Mouse (Mus musculus) liver, adult 2 months (tissue): Measurements from ENCODE around the gene Ccdc194.

Experiments used
- CTCF ChIP-seq: fragments of 200-500 bp; IDR thresholded peaks from 2 replicates; pipeline ENCODE4 v1.5.1; 2011; ENCODE audit warnings: low read depth, low read length, control low read depth
- POLR2A ChIP-seq: fragments of 200-500 bp; IDR thresholded peaks from 2 replicates; pipeline ENCODE4 v1.6.1; 2011; ENCODE audit warnings: low read length, control low read depth; ENCODE audit not compliant: insufficient read depth; ENCODE audit errors: extremely low read depth

DNA sequence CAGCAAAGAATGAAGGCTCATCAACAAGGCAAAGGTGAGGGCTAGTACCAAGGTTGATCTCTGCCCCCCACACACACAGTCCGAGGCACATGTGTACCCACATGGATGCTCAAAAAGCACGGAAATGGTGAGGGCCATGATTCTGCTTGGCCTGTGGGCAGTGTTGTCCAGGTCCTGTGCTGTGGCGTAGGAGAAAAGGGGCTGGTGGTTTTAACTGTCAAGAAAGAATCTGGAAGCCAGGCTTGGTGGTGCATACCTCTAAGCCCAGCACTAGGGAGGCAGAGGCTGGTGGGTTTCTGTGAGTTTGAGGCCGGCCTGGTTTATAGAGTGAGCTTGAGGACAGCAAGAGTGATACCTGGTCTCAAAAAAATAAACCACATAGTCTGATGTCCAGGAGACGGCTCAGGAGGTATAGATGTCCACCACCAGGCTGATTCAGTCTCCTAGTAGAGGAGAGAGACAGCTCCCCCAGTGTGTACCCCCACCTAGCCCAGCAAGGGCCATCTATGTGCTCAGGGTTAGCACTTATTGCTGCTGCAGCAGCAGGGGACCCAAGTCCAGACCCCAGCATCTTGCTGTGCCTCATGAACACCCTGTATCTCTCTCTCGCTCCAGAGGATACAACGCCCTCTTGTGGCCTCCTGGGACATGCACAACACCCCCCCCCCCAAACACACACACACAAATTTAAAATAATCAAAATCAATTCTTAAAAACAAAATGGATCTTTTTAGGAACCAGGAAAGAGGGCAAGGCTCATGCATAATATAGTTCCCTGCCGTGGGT, 52.7 kb downstream of the Ccdc194 start:
- TF ChIP-seq CTCF (peak; percentile 41; the same call in 1 of the 2 replicates), POLR2A (no peak)
